Mouse (Mus musculus) layer of hippocampus, adult 9-10 months (tissue): ENCODE data around the gene Tmf1.

ENCODE experiments used
- DNase-seq: peaks from one replicate; pipeline ENCODE4 v3.0.0; 2022; ENCODE audit warnings: low spot score

Tmf1 gene

GRCm38 (mm10) chr6:97178491-97179366 lies at the start of gene Tmf1:
Gene Tmf1, minus strand, starts transcription at chr6:97179122.
- DNase-seq: peak; percentile 91

GRCm38 (mm10) chr6:97227067-97227847 lies 48.3 kb upstream of the Tmf1 start:
- DNase-seq: no peak

- DNase-seq: no peak
Measured at GRCm38 (mm10) chr6:97226083-97226491, 47.2 kb upstream of the Tmf1 start.

GRCm38 (mm10) chr6:97224505-97224904 lies 45.6 kb upstream of the Tmf1 start:
- no peak for DNase-seq

- DNase-seq: no peak
Measured at GRCm38 (mm10) chr6:97223566-97223965, 44.6 kb upstream of the Tmf1 start.

- DNase-seq: no peak
Measured at GRCm38 (mm10) chr6:97222931-97223467, 44.1 kb upstream of the Tmf1 start.

GRCm38 (mm10) chr6:97222321-97222720 lies 43.4 kb upstream of the Tmf1 start:
- no peak for DNase-seq

GRCm38 (mm10) chr6:97221205-97222025 lies 42.5 kb upstream of the Tmf1 start:
- DNase-seq: no peak

GRCm38 (mm10) chr6:97220672-97221071 lies 41.8 kb upstream of the Tmf1 start:
- DNase-seq: no peak

GRCm38 (mm10) chr6:97216154-97216821 lies 37.4 kb upstream of the Tmf1 start:
- no peak for DNase-seq

- no peak for DNase-seq
Measured at GRCm38 (mm10) chr6:97211981-97212380, 33.1 kb upstream of the Tmf1 start.

- DNase-seq: no peak
Measured at GRCm38 (mm10) chr6:97210962-97211601, 32.2 kb upstream of the Tmf1 start.

GRCm38 (mm10) chr6:97210191-97210961 lies 31.5 kb upstream of the Tmf1 start, which contains the start of gene Arl6ip5:
Gene Arl6ip5, plus strand, starts transcription at chr6:97210689.
- DNase-seq: peak; percentile 69

GRCm38 (mm10) chr6:97209751-97210150 lies 30.8 kb upstream of the Tmf1 start:
- no peak for DNase-seq

- no peak for DNase-seq
Measured at GRCm38 (mm10) chr6:97209201-97209600, 30.3 kb upstream of the Tmf1 start.

- no peak for DNase-seq
Measured at GRCm38 (mm10) chr6:97208406-97208805, 29.5 kb upstream of the Tmf1 start.

GRCm38 (mm10) chr6:97207085-97207484 lies 28.2 kb upstream of the Tmf1 start:
- no peak for DNase-seq

- peak; percentile 90 for DNase-seq
Measured at GRCm38 (mm10) chr6:97205439-97205885, 26.5 kb upstream of the Tmf1 start, which contains the start of gene Uba3. Gene Uba3, minus strand, starts transcription at chr6:97205647.

GRCm38 (mm10) chr6:97204952-97205351 lies 26.0 kb upstream of the Tmf1 start:
- no peak for DNase-seq
